Mouse (Mus musculus) testis, adult 2 months (tissue): ENCODE data around the gene Hspb7.

Experiments
- CTCF ChIP-seq: fragments of 200-500 bp; IDR thresholded peaks from 2 replicates; pipeline ENCODE4 v1.5.1; 2012; ENCODE audit warnings: low read depth, mild to moderate bottlenecking, inconsistent platforms, low read length, moderate library complexity; ENCODE audit not compliant: control insufficient read depth, insufficient read depth, insufficient replicate concordance
- POLR2A ChIP-seq: fragments of 200-500 bp; IDR thresholded peaks from 2 replicates; pipeline ENCODE4 v1.6.1; 2012; ENCODE audit warnings: low read depth, mild to moderate bottlenecking, inconsistent platforms, low read length, moderate library complexity; ENCODE audit not compliant: control insufficient read depth

DNA sequence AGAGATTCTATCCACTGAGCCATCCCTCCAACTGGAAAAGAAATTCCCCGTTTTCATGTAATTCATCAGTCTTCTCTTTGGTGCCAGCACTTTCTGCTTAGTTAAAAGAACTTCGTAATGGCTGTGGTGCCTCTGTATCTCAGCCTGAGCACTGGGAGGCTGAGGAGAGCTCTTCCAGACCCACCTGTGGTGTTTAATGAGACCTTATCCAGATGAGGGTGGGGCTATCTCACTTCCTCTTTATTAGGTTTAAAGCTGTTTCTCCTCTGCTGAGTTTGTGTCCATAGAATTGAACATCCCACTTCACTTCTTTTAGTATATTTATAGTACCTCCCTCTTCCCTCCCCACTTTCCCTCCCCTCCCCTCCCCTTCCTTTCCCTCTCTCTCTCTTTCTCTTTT lies 30.7 kb downstream of the Hspb7 start:
- no peak for TF ChIP-seq CTCF
- TF ChIP-seq POLR2A = no peak
